Mouse (Mus musculus) heart, embryonic 14.5 days (tissue): ENCODE measurements around the gene Ankrd13b. TPM values are rescaled to one million over a fixed set of nuclear protein-coding genes. Genes with fewer than 3 reads are reported as not detected.

Experiments
- ATAC-seq: fragments of 200-750 bp; cut with Nextera tagmentation; 2 replicates; pipeline ENCODE4 v1.8.0; 2017; ENCODE audit warnings: low read depth, moderate TSS enrichment; ENCODE audit not compliant: insufficient number of reproducible peaks, insufficient read depth, low FRiP score
- H3K27ac ChIP-seq, 2 experiments: fragments of 200-500 bp in 1 of 2; fragments of 300-500 bp in 1 of 2; sonication (generic) in 1 of 2; replicated peaks in 1 of 2; 2 replicates each; pipeline ENCODE4 v1.5.1; 2012 to 2014; ENCODE audit warnings: low read depth in 2 of 2, low read length in 2 of 2, control low read depth in 1 of 2, mild to moderate bottlenecking in 1 of 2, mixed read lengths in 1 of 2; ENCODE audit not compliant: control insufficient read depth in 1 of 2, insufficient read depth in 1 of 2
- H3K27me3 ChIP-seq: fragments of 300-500 bp; sonication (generic); 2 replicates; pipeline ENCODE4 v1.6.1; 2014; ENCODE audit warnings: mild to moderate bottlenecking, low read length, control low read depth; ENCODE audit not compliant: control insufficient read depth, insufficient read depth
- H3K36me3 ChIP-seq: fragments of 300-500 bp; sonication (generic); 2 replicates; pipeline ENCODE4 v1.6.1; 2014; ENCODE audit warnings: mild to moderate bottlenecking, control low read depth, low read length, mixed read lengths; ENCODE audit not compliant: control insufficient read depth, insufficient read depth
- H3K4me1 ChIP-seq, 2 experiments: fragments of 200-500 bp in 1 of 2; fragments of 300-500 bp in 1 of 2; sonication (generic) in 1 of 2; 2 replicates each; pipeline ENCODE4 v1.6.1; 2012 to 2014; ENCODE audit warnings: low read length in 2 of 2, control low read depth in 1 of 2, mixed read lengths in 1 of 2; ENCODE audit not compliant: control insufficient read depth in 2 of 2, insufficient read depth in 2 of 2
- H3K4me2 ChIP-seq: fragments of 300-500 bp; sonication (generic); 2 replicates; pipeline ENCODE4 v1.6.1; 2014; ENCODE audit warnings: mild to moderate bottlenecking, low read length
- H3K4me3 ChIP-seq, 2 experiments: fragments of 200-500 bp in 1 of 2; fragments of 300-500 bp in 1 of 2; sonication (generic) in 1 of 2; 2 replicates each; pipeline ENCODE4 v1.5.1; 2012 to 2014; ENCODE audit warnings: low read length in 2 of 2, mild to moderate bottlenecking in 2 of 2, control low read depth in 1 of 2, low read depth in 1 of 2, moderate library complexity in 1 of 2; ENCODE audit not compliant: control insufficient read depth in 1 of 2, insufficient read depth in 1 of 2
- H3K9ac ChIP-seq: fragments of 300-500 bp; sonication (generic); 2 replicates; pipeline ENCODE4 v1.6.1; 2014; ENCODE audit warnings: mild to moderate bottlenecking, low read length
- H3K9me3 ChIP-seq: fragments of 300-500 bp; sonication (generic); 2 replicates; pipeline ENCODE4 v1.6.1; 2016; ENCODE audit warnings: low read length, control low read depth; ENCODE audit not compliant: control insufficient read depth
- WGBS: fragments of 180-500 bp; shearing (Covaris S2); extraction: QIAGEN DNeasy Blood & Tissue Kit; methylation state at CpG from one replicate; pipeline ENCODE4 v1.1.7; 2014; 5-methylcytosine and 5-hydroxymethylcytosine counted together
- polyA plus RNA-seq: library from polyadenylated mRNA; unstranded; fragments of >200 nt; fragmentation: Nextera tagmentation; extraction: Ambion mirVana; gene quantifications from 2 replicates; pipeline ENCODE4 v1.2.1, GENCODE M21; 2014

Gene Ankrd13b
- polyA plus RNA-seq, 1 experiment from 2014 or later = 5.2 TPM

DNA sequence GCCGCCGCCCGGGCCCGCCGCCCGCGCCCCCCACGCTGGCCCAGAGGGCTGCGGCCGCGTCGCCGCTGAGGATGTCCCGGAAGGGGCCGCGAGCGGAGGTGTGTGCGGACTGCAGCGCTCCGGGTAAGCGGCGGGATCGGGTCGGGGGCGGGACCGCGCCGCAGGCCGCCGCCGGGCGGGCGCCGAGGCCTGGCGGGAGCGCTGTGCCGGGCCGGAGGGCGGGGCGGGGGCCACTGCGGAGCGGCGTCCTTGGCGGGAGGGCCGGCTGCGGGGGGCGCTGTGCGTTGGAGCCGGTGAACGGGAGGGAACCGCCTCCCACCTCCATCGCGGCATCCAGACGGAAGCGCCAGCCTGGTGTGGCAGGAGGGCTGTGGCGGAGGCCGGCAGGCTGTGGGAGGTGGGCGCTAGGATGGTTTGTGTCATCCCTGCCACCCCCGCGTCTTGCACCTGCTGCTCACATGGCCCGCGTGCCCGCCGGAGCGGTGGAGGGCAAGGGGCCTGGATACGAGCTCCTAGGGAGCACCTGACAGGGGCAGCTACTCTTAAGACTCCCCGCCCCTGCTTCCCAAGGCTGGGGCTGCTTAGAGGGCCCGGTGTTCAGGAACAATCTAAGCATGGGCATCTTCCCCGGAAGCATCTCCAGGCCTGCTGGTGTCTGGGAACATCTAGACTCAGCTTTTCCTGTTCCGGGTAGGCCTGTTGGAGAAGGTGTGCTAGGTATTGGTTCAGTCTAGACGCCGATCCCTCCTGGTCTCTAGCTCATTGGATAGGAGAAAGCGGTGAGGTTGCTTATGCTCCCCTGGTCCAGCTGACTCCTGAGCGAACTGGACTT, 4.2 kb upstream of the Ankrd13b start, which contains the start of gene Git1:
Gene Git1, plus strand, starts transcription at position 51 of the 832 bp plus-strand sequence.
- H3K4me3 ChIP-seq = peak within 1 kb of the TSS; percentile 92 to 94
- ATAC-seq = no peak
- 0 out of 2 replicates have a peak, but pooled peaks cover under 1% of the 10 kb centered on the region for H3K36me3 ChIP-seq
- peak within 1 kb of the TSS; percentile 95 to 98 for H3K27ac ChIP-seq
- H3K4me1 ChIP-seq = peaks cover 40 to 72% of the 10 kb centered on the region in 2 experiments
- peak within 1 kb of the TSS; percentile 94 for H3K4me2 ChIP-seq
- peak within 1 kb of the TSS; percentile 96 for H3K9ac ChIP-seq
- H3K9me3 ChIP-seq = no peaks in the 10 kb centered on the region
- 1% methylated on average over 58 of the region's 74 CpGs for WGBS
- H3K27me3 ChIP-seq = no peaks in the 10 kb centered on the region

DNA sequence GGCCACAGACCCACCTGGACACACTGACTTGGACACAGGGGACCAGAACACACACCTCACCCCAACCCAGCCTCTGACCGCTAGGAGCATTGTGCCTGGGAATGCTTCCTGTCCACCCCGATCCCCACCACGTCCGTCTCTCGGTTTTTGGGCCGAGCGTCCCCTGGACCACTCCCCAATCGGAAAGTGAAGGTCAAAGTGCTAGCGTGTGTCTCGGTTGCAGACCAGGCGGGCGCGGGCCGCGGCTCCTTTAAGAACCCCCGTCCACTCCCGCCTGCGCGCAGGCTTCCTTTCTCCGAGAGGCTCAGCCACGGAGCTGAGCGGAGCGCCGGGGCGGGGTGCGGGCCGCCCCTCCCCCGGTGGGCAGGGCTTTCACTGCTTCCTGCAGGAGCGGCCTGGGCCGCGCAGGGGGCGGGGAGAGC, 3.4 kb upstream of the Ankrd13b start:
- H3K27ac ChIP-seq = peak overlapping the region; percentile 95 to 98
- peaks cover 40 to 66% of the 10 kb centered on the region in 2 experiments for H3K4me1 ChIP-seq
- no peaks in the 10 kb centered on the region for H3K36me3 ChIP-seq
- H3K4me2 ChIP-seq = peak overlapping the region; percentile 94
- H3K4me3 ChIP-seq = peak overlapping the region; percentile 92 to 94
- H3K27me3 ChIP-seq = no peaks in the 10 kb centered on the region
- WGBS = under 1% methylated on average over 28 of the region's 32 CpGs
- peak; percentile 75 for ATAC-seq
- peak overlapping the region; percentile 96 for H3K9ac ChIP-seq
- no peaks in the 10 kb centered on the region for H3K9me3 ChIP-seq

DNA sequence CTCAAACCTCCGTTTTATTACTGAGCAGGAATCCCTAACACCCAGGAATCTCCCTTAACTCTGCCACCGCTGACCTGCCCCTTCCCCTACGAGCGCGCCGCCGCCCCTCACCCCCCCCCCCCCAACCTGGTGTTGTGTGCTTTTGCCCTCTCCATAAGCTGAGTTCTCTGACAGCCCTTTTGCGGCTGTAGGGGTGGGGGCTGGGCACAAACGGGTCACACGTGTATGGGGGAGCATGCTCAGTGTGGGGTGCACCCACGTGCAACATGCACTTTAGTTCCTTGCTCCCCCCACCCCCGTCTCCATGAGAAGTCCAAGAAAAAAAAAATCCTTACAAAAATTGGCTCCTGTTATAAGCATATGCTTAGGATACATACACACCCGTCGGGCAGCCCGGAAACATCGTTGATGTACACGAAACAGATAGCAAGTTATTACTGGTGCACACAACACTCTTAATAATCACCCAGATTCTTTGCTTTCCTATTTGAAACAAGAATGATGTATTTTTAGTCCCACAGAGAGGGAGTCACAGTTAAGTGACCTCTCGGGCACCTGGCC, 2.9 kb upstream of the Ankrd13b start:
- Histone ChIP-seq H3K27ac (peak overlapping the region; percentile 95 to 98), H3K27me3 (no peaks in the 10 kb centered on the region), H3K4me2 (peak overlapping the region; percentile 94), H3K36me3 (no peaks in the 10 kb centered on the region), H3K9ac (peak overlapping the region; percentile 96), H3K4me1 (peaks cover 36 to 61% of the 10 kb centered on the region in 2 experiments), H3K9me3 (no peaks in the 10 kb centered on the region), H3K4me3 (peak overlapping the region; percentile 92 to 94)
- no peak for ATAC-seq
- WGBS = under 1% methylated on average over 16 of the region's 18 CpGs

DNA sequence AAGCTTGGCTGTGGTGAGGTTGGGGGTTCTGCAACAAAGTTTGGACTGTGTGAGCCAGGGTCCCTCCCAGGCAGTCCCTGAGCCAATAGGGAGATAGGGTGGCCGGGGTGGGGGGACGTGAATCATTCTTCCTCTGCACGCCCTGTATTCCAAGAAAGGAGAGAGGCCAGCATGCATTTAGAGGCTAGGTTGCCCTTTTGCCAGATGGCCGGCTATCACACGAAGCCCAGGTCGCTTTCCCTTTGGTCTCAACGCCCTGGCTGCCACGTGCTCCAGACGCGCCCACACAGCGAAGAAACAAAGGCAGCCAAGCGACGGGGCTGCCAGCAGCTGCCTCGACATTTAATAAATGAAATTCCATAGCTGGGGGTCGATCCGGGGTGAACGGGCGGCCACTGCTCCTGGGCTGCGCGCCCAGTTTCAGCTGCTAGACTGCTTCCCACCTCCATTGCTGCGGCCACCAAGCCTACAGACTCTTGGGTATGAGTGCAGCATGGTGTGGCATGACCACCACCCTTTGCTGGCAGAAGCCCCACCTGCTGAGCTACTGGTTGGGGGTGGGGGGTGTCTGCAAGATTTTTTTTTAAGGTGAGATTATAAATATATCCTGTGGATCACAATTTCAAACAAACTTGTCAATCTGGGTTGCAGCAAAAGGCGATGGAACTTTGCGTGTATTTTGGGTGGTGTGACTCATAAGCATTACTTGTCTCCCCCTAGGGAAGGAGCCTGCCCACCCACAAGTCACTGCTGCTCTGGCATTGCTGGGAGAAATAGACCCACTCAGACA, 2.2 kb upstream of the Ankrd13b start:
- peak overlapping the region; percentile 96 for H3K9ac ChIP-seq
- no peaks in the 10 kb centered on the region for H3K36me3 ChIP-seq
- no peaks in the 10 kb centered on the region for H3K27me3 ChIP-seq
- H3K27ac ChIP-seq = peak overlapping the region; percentile 95 to 98
- peaks cover 35 to 60% of the 10 kb centered on the region in 2 experiments for H3K4me1 ChIP-seq
- WGBS = 2% methylated on average over 23 of the region's 23 CpGs
- H3K9me3 ChIP-seq = no peaks in the 10 kb centered on the region
- peak; percentile 57 for ATAC-seq
- peak overlapping the region; percentile 92 to 94 for H3K4me3 ChIP-seq
- H3K4me2 ChIP-seq = peak overlapping the region; percentile 94

DNA sequence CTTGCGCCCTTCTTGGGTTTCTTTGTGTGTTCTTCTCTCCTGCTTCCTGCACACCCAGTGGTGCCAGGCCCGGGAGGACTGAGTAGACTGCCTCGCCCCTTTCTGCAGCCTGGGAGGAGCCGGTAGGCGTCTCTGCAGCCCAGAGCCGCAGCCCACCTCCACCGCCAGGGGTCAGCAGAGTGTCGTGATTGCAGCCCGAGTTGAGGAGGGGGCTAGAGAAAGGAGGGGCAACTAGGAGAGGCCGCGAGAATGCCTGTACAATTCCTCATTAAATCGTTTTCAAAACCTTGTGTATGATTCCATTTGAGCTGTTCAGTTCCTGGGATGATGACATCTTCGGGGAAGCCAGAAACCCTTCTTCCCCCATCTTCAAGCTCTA, 1.6 kb upstream of the Ankrd13b start:
- H3K4me2 ChIP-seq = peak overlapping the region; percentile 94
- 0% methylated on average over 13 of the region's 13 CpGs for WGBS
- H3K36me3 ChIP-seq = no peaks in the 10 kb centered on the region

DNA sequence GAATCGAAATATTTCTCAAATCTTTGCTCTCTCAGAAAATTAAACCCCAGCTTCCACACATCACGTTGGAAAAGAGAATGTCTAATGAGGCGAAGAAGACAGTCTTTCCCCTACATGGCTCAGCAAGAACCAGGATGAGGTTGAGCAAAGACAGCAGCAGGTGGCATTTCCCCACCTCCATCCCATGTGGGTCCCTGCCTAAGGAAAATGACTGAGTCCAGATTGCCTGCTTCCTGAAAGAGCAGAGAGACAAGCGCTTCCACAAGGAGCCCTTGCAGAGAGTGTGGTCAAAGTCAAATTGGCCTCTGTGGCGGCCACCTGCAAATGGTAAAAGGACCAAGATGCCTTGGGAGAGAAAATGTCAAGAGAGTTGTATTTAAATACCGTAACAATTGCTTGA, 973 bp upstream of the Ankrd13b start:
- Histone ChIP-seq H3K4me1 (peaks cover 34 to 52% of the 10 kb centered on the region in 2 experiments), H3K27ac (peak overlapping the region in 1 of 2 experiments; percentile 1; a peak in 1 of 4 replicates), H3K36me3 (no peaks in the 10 kb centered on the region), H3K4me2 (peak overlapping the region; percentile 99), H3K4me3 (peak overlapping the region in 1 of 2 experiments; percentile 87; a peak in 1 of 4 replicates), H3K9ac (0 out of 2 replicates have a peak overlapping the region, but pooled peaks have one; percentile 27), H3K27me3 (no peaks in the 10 kb centered on the region), H3K9me3 (no peaks in the 10 kb centered on the region)
- 72% methylated on average over 6 of the region's 6 CpGs for WGBS
- no peak for ATAC-seq

More for the DNA sequence above, 1.6 kb upstream of the Ankrd13b start:
- H3K4me3 ChIP-seq = peak overlapping the region; percentile 92 to 94
- peak overlapping the region; percentile 95 to 98 for H3K27ac ChIP-seq
- peak; percentile 41 for ATAC-seq
- H3K9ac ChIP-seq = peak overlapping the region; percentile 96
- no peaks in the 10 kb centered on the region for H3K9me3 ChIP-seq
- H3K27me3 ChIP-seq = no peaks in the 10 kb centered on the region
- peaks cover 36 to 58% of the 10 kb centered on the region in 2 experiments for H3K4me1 ChIP-seq
